Mouse (Mus musculus) hindbrain, embryonic 12.5 days (tissue): ENCODE data around the gene Pfkp. TPM values are rescaled to one million over a fixed set of nuclear protein-coding genes. Genes with fewer than 3 reads are reported as not detected.

Experiments
- polyA plus RNA-seq: library from polyadenylated mRNA; unstranded; fragments of >200 nt; fragmentation: Nextera tagmentation; extraction: Ambion mirVana; gene quantifications from 2 replicates; pipeline ENCODE4 v1.2.1, GENCODE M21; 2016

Gene Pfkp
- polyA plus RNA-seq, 1 experiment from 2014 or later: 91.5 TPM

Other genes starting within 250 kb of the Pfkp start
- 74.1 and 75.7 TPM in 2 replicates for gene Pitrm1, start 100.6 kb downstream of the Pfkp start, polyA plus RNA-seq